Mouse (Mus musculus): ENCODE data around the gene Ccdc171. TPM values are rescaled to one million over a fixed set of nuclear protein-coding genes. Genes with fewer than 3 reads are reported as not detected.
"Not testable (repeated sequence)": the region's sequence is repeated elsewhere in the genome, so short reads cannot be mapped to it uniquely, and the experiment has no call there.

Ccdc171 gene
- polyA plus RNA-seq, 1 experiment from 2014 or later: 3.5 TPM

- H3K36me3 ChIP-seq: peaks cover 4% of the 10 kb centered on the region; the same call in 1 of the 2 replicates
- H3K4me2 ChIP-seq: no peak overlapping the region
- no peak for ATAC-seq (ENCODE audit: insufficient number of reproducible peaks, low FRiP score)
- no peak overlapping the region for H3K4me3 ChIP-seq
- no peaks in the 10 kb centered on the region for H3K27me3 ChIP-seq (replicated peaks)
- peaks cover 13% of the 10 kb centered on the region for H3K4me1 ChIP-seq (replicated peaks)
- H3K27ac ChIP-seq (ENCODE audit: poor library complexity, severe bottlenecking): no peak overlapping the region
- 0 out of 2 replicates have a peak, but pooled peaks cover 6% of the 10 kb centered on the region for H3K9me3 ChIP-seq (replicated peaks)
- WGBS: 89% methylated on average over 5 of the region's 5 CpGs
- no peak overlapping the region for H3K9ac ChIP-seq
Observed at GRCm38 (mm10) chr4:83571033-83571432, 45.7 kb downstream of the Ccdc171 start.

- no peak for ATAC-seq (ENCODE audit: insufficient number of reproducible peaks, low FRiP score)
Observed at GRCm38 (mm10) chr4:83572521-83572920, 47.2 kb downstream of the Ccdc171 start.

GRCm38 (mm10) chr4:83576315-83576714, 51.0 kb downstream of the Ccdc171 start:
- Histone ChIP-seq H3K36me3 (peaks cover 4% of the 10 kb centered on the region; the same call in 1 of the 2 replicates), H3K4me3 (no peak overlapping the region), H3K9ac (no peak overlapping the region), H3K4me2 (peak overlapping the region; percentile 5; the same call in 1 of the 2 replicates), H3K27ac (ENCODE audit: poor library complexity, severe bottlenecking) (peak overlapping the region; percentile 60), H3K27me3 (replicated peaks) (no peaks in the 10 kb centered on the region), H3K9me3 (replicated peaks) (0 out of 2 replicates have a peak, but pooled peaks cover 6% of the 10 kb centered on the region), H3K4me1 (replicated peaks) (peaks cover 9% of the 10 kb centered on the region)
- 9% methylated on average over 3 of the region's 3 CpGs for WGBS
- peak; percentile 63; the same call in 1 of the 2 replicates for ATAC-seq (ENCODE audit: insufficient number of reproducible peaks, low FRiP score)

More at GRCm38 (mm10) chr4:83572521-83572920, 47.2 kb downstream of the Ccdc171 start:
- Histone ChIP-seq H3K4me1 (replicated peaks) (peaks cover 16% of the 10 kb centered on the region), H3K4me3 (no peak overlapping the region), H3K9me3 (replicated peaks) (0 out of 2 replicates have a peak, but pooled peaks cover 6% of the 10 kb centered on the region), H3K27me3 (replicated peaks) (no peaks in the 10 kb centered on the region), H3K9ac (no peak overlapping the region), H3K4me2 (no peak overlapping the region), H3K36me3 (peaks cover 4% of the 10 kb centered on the region; the same call in 1 of the 2 replicates), H3K27ac (ENCODE audit: poor library complexity, severe bottlenecking) (no peak overlapping the region)
- WGBS: 68% methylated on average over 6 of the region's 6 CpGs

- Histone ChIP-seq H3K4me1 (replicated peaks) (peaks cover 9% of the 10 kb centered on the region), H3K27me3 (replicated peaks) (no peaks in the 10 kb centered on the region), H3K36me3 (no peaks in the 10 kb centered on the region), H3K9me3 (replicated peaks) (no peaks in the 10 kb centered on the region), H3K4me2 (no peak overlapping the region), H3K27ac (ENCODE audit: poor library complexity, severe bottlenecking) (no peak overlapping the region), H3K4me3 (no peak overlapping the region), H3K9ac (no peak overlapping the region)
- no peak for ATAC-seq (ENCODE audit: insufficient number of reproducible peaks, low FRiP score)
- WGBS: 18% methylated on average over 1 of the region's 1 CpGs
Observed at GRCm38 (mm10) chr4:83580157-83580556, 54.8 kb downstream of the Ccdc171 start.

- H3K4me1 ChIP-seq (replicated peaks): no peaks in the 10 kb centered on the region
- 81% methylated on average over 1 of the region's 1 CpGs for WGBS
- H3K27me3 ChIP-seq (replicated peaks): no peaks in the 10 kb centered on the region
- peaks cover 3% of the 10 kb centered on the region; the same call in 1 of the 2 replicates for H3K9me3 ChIP-seq (replicated peaks)
- no peak overlapping the region for H3K4me2 ChIP-seq
- no peak overlapping the region for H3K9ac ChIP-seq
- no peaks in the 10 kb centered on the region for H3K36me3 ChIP-seq
- no peak overlapping the region for H3K4me3 ChIP-seq
- no peak for ATAC-seq (ENCODE audit: insufficient number of reproducible peaks, low FRiP score)
- no peak overlapping the region for H3K27ac ChIP-seq (ENCODE audit: poor library complexity, severe bottlenecking)
Observed at GRCm38 (mm10) chr4:83587563-83587962, 62.2 kb downstream of the Ccdc171 start.

- no peak overlapping the region for H3K4me2 ChIP-seq
- no peaks in the 10 kb centered on the region for H3K27me3 ChIP-seq (replicated peaks)
- WGBS: 19% methylated on average over 2 of the region's 2 CpGs
- H3K36me3 ChIP-seq: no peaks in the 10 kb centered on the region
- H3K9ac ChIP-seq: no peak overlapping the region
- H3K9me3 ChIP-seq (replicated peaks): no peaks in the 10 kb centered on the region
- ATAC-seq (ENCODE audit: insufficient number of reproducible peaks, low FRiP score): no peak
- H3K4me1 ChIP-seq (replicated peaks): no peaks in the 10 kb centered on the region
- H3K4me3 ChIP-seq: no peak overlapping the region
- H3K27ac ChIP-seq (ENCODE audit: poor library complexity, severe bottlenecking): no peak overlapping the region
Observed at GRCm38 (mm10) chr4:83596486-83596885, 71.1 kb downstream of the Ccdc171 start.

- Histone ChIP-seq H3K27ac (ENCODE audit: poor library complexity, severe bottlenecking) (no peak overlapping the region), H3K9ac (no peak overlapping the region), H3K4me2 (no peak overlapping the region), H3K36me3 (no peaks in the 10 kb centered on the region), H3K9me3 (replicated peaks) (no peaks in the 10 kb centered on the region), H3K4me3 (no peak overlapping the region), H3K27me3 (replicated peaks) (no peaks in the 10 kb centered on the region), H3K4me1 (replicated peaks) (no peaks in the 10 kb centered on the region)
- ATAC-seq (ENCODE audit: insufficient number of reproducible peaks, low FRiP score): no peak
- WGBS: 75% methylated on average over 3 of the region's 3 CpGs
Observed at GRCm38 (mm10) chr4:83611111-83611510, 85.8 kb downstream of the Ccdc171 start.

- 26% methylated on average over 10 of the region's 13 CpGs for WGBS
- H3K27me3 ChIP-seq (replicated peaks); H3K9ac ChIP-seq; ATAC-seq (ENCODE audit: insufficient number of reproducible peaks, low FRiP score); H3K36me3 ChIP-seq; H3K4me2 ChIP-seq; H3K27ac ChIP-seq (ENCODE audit: poor library complexity, severe bottlenecking); H3K9me3 ChIP-seq (replicated peaks); H3K4me3 ChIP-seq; H3K4me1 ChIP-seq (replicated peaks): not testable (repeated sequence)
Observed at GRCm38 (mm10) chr4:83623021-83623711, 97.8 kb downstream of the Ccdc171 start.

- H3K27ac ChIP-seq (ENCODE audit: poor library complexity, severe bottlenecking): no peak overlapping the region
Observed at GRCm38 (mm10) chr4:83623732-83624131, 98.4 kb downstream of the Ccdc171 start.

GRCm38 (mm10) chr4:83651453-83651852, 126.1 kb downstream of the Ccdc171 start:
- Histone ChIP-seq H3K36me3 (no peaks in the 10 kb centered on the region), H3K27me3 (replicated peaks) (no peaks in the 10 kb centered on the region), H3K4me3 (no peak overlapping the region), H3K27ac (ENCODE audit: poor library complexity, severe bottlenecking) (no peak overlapping the region), H3K4me2 (no peak overlapping the region), H3K4me1 (replicated peaks) (peaks cover 15% of the 10 kb centered on the region), H3K9me3 (replicated peaks) (no peaks in the 10 kb centered on the region), H3K9ac (no peak overlapping the region)
- 80% methylated on average over 4 of the region's 4 CpGs for WGBS
- ATAC-seq (ENCODE audit: insufficient number of reproducible peaks, low FRiP score): no peak

More at GRCm38 (mm10) chr4:83623732-83624131, 98.4 kb downstream of the Ccdc171 start:
- ATAC-seq (ENCODE audit: insufficient number of reproducible peaks, low FRiP score): no peak
- Histone ChIP-seq H3K9ac (no peak overlapping the region), H3K4me2 (no peak overlapping the region), H3K4me3 (no peak overlapping the region), H3K36me3 (no peaks in the 10 kb centered on the region), H3K9me3 (replicated peaks) (peaks cover 6% of the 10 kb centered on the region; the same call in 1 of the 2 replicates), H3K27me3 (replicated peaks) (no peaks in the 10 kb centered on the region), H3K4me1 (replicated peaks) (no peaks in the 10 kb centered on the region)
- WGBS: 82% methylated on average over 4 of the region's 4 CpGs

- H3K27ac ChIP-seq (ENCODE audit: poor library complexity, severe bottlenecking): no peak overlapping the region
- WGBS: 8% methylated on average over 6 of the region's 6 CpGs
- H3K9ac ChIP-seq: no peak overlapping the region
- H3K4me3 ChIP-seq: no peak overlapping the region
- no peaks in the 10 kb centered on the region for H3K27me3 ChIP-seq (replicated peaks)
- no peaks in the 10 kb centered on the region for H3K36me3 ChIP-seq
- no peak for ATAC-seq (ENCODE audit: insufficient number of reproducible peaks, low FRiP score)
- H3K4me2 ChIP-seq: no peak overlapping the region
- peaks cover 4% of the 10 kb centered on the region for H3K4me1 ChIP-seq (replicated peaks)
- no peaks in the 10 kb centered on the region for H3K9me3 ChIP-seq (replicated peaks)
Observed at GRCm38 (mm10) chr4:83655396-83655795, 130.1 kb downstream of the Ccdc171 start.
